Mouse (Mus musculus): ENCODE data around the gene Usp54.
"Not testable (repeated sequence)": the region's sequence is repeated elsewhere in the genome, so short reads cannot be mapped to it uniquely, and the experiment has no call there.

The Usp54 gene

DNA sequence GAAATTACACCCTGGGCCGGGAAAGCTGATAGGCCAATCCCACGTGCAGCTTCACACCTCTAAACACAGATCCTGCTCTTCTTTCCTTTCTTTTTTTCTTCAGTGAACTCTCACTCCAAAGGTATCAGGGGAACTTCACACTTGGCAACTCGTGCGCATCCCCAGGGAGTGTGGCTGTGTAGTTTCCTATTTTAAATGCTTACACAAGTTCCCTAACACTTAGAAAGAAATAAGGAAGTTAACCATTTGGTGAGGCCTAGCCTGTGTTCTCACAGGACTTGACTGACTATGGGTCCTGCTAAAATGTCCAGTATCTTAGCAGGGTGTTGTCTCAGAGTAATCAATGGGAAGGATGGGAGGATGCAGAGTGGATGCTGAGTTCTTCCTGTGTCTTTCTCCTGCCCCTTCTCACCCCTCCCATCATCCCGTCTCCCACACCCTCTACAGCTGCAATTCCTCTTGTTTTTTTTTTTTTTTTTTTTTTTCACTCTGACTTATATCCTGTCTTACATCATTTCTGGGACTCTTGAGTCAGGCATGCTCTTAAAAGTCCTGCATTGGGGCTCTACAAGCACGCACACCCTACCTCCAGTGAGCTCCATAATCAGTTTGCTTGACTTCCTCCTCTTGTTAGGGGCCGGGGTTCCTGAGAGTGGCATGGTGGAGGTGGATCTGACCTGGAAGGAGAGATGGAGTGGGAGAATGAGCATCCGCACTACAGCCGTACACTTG is 14.0 kb upstream of the Usp54 start:
- DNase-seq, result no peak

DNA sequence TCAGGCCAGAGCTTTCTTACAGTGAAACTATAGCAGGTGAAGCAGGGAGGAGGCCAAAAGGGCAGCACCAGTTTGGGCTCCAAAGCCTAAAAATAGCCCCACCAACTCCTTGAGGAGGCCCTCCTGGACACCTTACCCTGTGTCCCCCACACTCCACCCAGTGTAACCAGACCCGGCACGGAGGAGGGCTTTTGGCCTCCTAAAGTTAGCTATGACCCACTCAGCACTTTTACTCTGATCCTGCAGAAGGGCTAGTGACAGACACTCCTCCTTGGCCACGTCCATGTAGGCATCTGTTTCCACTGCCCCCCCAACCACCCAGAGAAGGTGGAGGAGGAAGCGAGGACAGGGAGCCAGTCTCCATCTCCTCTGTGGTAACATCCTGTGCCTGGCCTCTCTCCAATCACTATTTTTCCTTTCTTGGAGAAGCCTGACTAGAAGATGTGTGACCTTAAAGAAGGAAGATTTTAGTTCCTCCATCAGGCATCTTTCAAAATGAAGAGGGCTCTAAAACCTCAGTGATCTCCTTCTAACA is 10.9 kb upstream of the Usp54 start:
- no peak for DNase-seq

- no peak for DNase-seq
Measured at GRCm38 (mm10) chr14:20651000-20651399, 10.1 kb upstream of the Usp54 start.

DNA sequence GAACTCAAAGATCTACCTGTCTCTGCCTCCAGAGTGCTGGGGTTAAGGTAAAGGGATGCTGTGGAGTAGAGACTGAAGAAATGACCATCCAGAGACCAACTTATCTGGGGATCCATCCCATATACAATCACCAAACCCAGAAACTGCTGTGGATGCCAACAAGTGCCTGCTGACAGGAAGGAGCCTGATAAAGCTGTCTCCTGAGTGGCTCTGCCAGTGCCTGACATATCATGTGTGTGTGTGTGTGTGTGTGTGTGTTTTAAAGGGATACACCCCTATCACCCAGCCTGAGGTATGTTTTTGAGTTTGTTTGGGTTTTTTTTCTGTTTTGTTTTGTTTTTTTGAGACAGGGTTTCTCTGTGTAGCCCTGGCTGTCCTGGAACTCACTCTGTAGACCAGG is 5.5 kb upstream of the Usp54 start:
- no peak for DNase-seq

DNA sequence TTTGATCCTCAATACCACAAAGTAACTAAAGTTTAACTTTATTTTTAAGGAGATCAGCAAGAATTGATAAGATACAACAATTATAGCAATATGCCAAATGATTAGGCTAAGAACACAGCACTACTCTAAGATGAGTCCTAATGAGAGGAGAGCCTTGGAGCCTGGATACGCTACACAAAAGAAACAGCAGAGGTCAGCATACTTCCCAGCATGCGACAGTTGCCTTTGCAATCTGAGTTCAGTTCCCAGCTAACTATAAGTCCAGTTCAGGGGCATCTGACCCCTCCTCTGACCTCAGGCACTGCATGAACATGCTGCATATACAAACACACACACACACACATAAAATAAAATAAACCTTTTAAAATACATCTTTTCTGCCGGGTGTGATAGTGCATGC is 4.7 kb upstream of the Usp54 start:
- DNase-seq, result no peak

GRCm38 (mm10) chr14:20641438-20641875 is 594 bp upstream of the Usp54 start:
- DNase-seq, result no peak

DNA sequence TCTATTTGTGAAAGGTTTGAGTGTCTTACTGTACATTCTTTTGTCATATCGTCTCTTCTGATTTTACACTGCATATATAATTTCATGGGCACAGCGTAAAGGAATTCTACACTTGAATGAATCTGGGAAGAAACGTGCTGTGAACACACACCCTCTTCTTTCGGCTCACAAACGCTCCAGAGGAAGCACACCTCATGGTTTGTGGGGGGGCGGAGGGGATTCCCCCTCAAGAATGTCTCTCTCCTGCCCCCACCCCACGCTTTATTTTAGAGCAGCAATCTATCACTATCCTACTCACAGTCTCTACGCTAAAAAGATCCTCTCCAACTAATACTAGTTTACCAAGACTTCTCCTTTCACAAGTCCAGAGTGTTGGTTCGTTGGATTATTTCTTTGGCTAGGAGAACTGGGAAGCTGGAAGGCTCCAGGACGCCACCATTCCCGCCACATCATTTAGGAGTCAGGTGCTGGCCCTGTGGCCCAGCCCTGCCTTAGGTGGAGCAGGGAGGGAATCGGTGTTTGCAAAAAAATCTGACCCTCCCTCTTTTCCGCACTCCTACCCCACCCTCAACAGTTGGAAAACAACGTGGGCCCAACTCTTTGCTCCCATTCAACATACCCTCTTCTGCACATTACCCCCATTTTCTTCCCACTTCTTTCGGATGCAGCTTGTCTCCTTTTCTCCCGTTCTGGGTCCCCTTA is 794 bp downstream of the Usp54 start:
- DNase-seq, result no peak

DNA sequence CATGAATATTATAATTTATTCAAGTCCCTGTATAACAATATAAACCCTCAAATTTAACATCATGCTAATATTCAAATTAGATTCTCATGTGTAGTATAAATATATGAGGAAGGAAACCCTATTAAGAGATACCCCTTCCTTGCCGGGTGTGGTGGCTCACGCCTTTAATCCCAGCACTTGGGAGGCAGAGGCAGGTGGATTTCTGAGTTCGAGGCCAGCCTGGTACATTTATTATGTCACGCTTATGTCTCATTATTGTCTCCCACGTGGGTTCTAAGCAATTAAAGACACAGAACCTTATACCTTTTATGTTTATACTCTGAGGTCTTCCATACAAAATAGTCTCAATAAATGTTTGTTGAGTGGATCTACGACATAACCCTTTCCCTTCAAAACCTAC is 2.2 kb downstream of the Usp54 start:
- DNase-seq, result no peak

DNA sequence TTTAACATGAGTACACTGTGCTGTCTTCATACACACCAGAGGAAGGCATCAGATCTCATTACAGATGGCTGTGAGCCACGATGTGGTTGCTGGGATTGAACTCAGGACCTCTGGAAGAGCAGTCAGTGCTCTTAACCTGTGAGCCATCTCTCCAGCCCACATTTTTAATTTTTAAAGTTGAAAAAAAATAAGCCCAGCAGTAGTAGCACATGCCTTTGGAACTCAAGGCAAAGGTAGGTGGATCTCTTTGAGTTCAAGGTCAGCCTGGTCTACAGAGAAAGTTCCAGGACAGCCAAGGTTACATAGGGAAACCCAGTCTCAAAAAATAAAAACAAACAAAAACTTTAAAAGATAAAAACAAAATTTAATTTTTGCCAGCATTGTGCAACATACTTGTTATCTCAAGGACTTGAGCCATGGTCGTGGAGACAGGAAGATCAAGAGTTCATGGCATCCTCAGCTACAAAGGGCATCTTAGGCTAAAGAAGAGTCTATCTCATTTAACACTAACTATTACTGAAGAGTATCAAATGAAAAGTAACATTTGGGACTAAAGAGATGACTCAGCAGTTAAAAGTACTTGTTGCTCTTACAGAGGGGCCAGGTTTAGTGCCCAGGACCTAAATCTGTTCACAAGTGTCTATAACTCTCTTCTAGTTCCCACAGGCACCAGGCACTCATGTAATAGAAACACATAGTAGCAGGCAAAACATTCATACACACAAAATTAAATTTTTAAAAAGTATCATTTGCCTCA is 2.9 kb downstream of the Usp54 start:
- no peak for DNase-seq

- DNase-seq, result not testable (repeated sequence)
Measured at GRCm38 (mm10) chr14:20636968-20637367, 3.9 kb downstream of the Usp54 start.

DNA sequence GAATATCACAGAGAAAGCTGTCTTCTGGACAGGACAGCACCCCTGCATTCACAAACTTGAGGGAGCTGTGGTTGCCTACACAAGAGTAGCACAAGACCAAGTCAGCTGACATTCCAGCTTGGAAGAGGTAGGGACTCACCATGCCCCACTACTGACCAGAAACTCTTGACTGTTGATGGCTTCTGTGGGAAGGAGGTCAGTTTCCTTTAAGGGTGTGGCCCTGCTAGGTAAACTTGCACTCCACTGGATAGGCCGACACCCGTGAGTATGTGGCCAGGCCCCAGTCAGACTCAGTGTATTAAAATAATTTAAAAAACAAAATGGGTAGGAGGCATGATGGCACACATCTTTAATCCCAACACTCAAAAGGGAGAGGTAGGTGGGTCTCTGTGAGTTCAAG is 5.3 kb downstream of the Usp54 start:
- DNase-seq, result no peak

DNA sequence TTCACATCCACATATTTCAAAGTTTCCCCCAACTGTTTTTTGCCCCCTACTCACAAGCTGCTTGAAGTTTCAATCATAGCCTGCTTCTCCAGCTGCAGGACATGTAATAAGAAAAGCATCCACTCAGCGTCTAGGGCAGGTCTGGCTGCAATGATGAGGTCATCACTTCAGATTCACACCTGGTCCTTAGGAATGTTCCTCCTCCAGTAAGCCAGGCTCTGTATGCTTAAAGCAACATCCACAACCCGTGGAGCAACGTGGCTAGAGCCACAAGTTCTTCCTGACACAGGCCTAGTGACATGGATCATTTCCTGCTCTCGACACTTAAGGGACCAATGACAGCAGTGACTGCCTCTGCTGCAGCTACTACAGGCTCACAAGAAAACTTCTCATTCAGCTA is 9.6 kb downstream of the Usp54 start:
- no peak for DNase-seq

GRCm38 (mm10) chr14:20626971-20627370 is 13.9 kb downstream of the Usp54 start:
- DNase-seq, result no peak

- DNase-seq, result no peak
Measured at GRCm38 (mm10) chr14:20626447-20626846, 14.4 kb downstream of the Usp54 start.

DNA sequence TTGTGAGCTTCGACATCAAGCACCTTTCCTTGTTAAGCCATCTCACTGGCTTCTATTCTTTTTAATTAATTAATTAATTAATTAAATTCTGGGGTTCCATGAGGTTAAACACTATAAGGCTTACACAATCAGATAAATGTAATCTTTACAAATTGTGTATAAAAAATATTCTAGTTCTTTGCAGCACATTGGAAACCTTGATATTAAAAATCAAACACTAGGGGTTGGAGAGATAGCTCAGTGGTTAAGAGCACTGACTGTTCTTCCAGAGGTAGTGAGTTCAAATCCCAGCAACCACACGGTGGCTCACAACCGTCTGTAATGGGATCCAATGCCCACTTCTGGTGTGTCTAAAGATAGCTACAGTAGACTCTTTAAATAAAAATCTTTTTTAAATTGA is 18.0 kb downstream of the Usp54 start:
- DNase-seq, result no peak

DNA sequence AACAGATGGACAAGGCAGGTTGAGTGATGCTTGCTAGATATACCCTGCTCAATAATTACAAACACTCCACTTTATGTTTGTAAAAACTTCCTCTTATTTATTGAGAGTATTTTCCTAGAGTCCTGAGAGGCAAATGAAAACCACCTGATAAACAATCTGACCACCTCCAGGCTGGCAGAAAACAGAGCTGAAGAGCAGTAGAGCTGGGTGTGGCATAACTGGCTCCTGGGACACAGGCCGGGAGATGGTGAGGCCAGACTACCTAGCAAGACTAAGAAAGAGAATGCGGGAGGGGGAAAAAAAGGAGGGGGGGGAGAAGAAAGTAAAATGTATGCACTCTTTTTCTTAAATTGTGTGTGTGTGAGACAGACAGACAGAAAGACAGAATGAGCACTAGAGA is 18.5 kb downstream of the Usp54 start:
- no peak for DNase-seq

- no peak for DNase-seq
Measured at GRCm38 (mm10) chr14:20621903-20622302, 19.0 kb downstream of the Usp54 start.

GRCm38 (mm10) chr14:20619131-20619530 is 21.7 kb downstream of the Usp54 start:
- DNase-seq, result no peak

DNA sequence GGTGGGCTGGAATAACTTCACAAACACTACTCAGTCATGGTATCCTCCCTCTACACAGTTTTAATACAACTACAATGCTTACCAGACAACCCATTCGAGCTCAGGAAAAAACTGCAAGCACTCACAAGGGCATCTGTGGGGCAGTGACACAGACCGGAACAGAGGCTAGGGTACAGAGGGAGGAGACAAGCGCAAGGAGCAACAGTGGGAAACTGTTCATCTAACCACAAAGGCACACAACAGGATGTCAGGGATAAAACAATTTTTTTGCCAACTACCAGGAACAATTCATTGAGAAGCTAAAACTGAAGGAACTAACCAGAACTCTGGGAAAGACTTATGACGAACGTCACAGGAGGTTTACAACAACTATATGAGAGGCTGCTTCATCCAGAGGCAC is 22.7 kb downstream of the Usp54 start:
- peak; percentile 60 for DNase-seq

- no peak for DNase-seq
Measured at GRCm38 (mm10) chr14:20616421-20616820, 24.4 kb downstream of the Usp54 start.

DNA sequence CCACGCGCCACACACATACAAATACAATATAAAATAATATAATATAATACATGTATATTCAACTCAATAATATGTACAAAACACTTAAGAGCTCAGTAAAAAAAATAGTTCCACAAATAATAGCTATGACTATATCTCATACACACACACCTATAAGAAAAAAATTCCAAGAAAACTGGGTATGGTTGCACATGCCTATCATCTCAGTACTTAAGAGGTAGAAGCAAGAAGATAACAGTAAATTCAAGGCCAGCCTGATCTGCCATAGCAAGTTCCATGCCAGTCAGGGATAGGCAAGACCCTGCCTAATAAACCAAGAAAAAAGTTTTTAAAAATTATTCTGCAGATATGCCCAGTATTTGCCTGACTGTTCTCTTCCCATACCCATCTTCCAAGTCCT is 25.8 kb downstream of the Usp54 start:
- no peak for DNase-seq

DNA sequence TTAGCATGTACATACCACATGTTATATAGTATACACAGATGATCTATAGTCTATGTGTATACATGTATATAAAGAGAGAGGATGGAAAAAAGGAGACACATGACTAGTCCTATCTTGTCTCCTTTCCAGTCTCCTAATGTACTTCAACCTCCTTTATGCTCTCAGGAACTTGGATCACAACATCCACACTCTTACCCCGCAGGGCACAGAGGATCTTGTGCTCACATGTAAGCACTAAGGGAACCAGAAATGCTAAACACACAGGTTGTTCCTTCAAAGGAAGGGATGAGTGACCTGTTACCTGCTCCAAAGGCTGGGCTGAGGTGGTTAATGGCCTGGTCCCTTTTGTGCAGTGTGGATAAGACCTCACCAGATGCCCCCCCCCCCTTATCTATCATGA is 28.0 kb downstream of the Usp54 start:
- no peak for DNase-seq

DNA sequence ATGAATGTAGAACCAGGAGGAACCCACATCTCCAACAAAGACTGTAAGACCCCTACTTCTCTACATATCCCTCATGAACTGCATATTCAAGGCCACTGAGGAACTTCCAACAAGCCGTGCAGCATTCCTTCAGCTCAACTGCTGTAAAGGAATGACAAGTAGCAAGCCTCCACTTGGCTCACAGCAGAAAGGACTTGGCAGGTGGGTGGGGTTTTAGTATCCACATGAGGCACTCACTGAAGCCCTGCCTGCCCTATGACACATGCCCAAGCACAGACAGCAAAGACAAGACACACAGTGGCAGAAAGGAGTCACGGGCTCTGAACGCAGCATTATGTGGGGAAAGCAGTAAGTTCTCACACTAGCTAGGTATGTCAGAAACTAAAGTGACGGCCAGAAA is 30.7 kb downstream of the Usp54 start:
- DNase-seq, result peak; percentile 69

- DNase-seq, result no peak
Measured at GRCm38 (mm10) chr14:20609519-20609918, 31.3 kb downstream of the Usp54 start.

All from kidney, adult 9 months (tissue).